Mouse (Mus musculus): ENCODE results near the gene Angptl3. TPM values are rescaled to one million over a fixed set of nuclear protein-coding genes. Genes with fewer than 3 reads are reported as not detected.
A peak's percentile ranks its signal among the peaks of the same experiment; 100 is the strongest.

Angptl3 gene
- polyA plus RNA-seq, 1 experiment from 2014 or later: 1.1 TPM

- Histone ChIP-seq H3K9me3 (ENCODE audit: control insufficient read depth, low read length) (no peaks in the 10 kb centered on the region), H3K4me3 (ENCODE audit: low read depth, low read length) (no peak overlapping the region), H3K27ac (ENCODE audit: low read depth) (no peak overlapping the region), H3K27me3 (replicated peaks; ENCODE audit: control insufficient read depth, insufficient read depth, low read length) (no peaks in the 10 kb centered on the region), H3K4me2 (ENCODE audit: low read length) (no peak overlapping the region), H3K9ac (ENCODE audit: low read length) (no peak overlapping the region), H3K36me3 (ENCODE audit: control insufficient read depth, insufficient read depth, low read length) (peaks cover 36% of the 10 kb centered on the region), H3K4me1 (replicated peaks; ENCODE audit: control insufficient read depth, insufficient read depth, low read length) (no peaks in the 10 kb centered on the region)
- DNase-seq (ENCODE audit: low spot score) (no peak), ATAC-seq (replicated peaks; ENCODE audit: low FRiP score, low TSS enrichment, low read depth) (no peak)
- WGBS: 71% methylated on average over 3 of the region's 3 CpGs
These were observed 14.1 kb downstream of the Angptl3 start for GRCm38 (mm10) chr4:99044854-99045253.

DNA sequence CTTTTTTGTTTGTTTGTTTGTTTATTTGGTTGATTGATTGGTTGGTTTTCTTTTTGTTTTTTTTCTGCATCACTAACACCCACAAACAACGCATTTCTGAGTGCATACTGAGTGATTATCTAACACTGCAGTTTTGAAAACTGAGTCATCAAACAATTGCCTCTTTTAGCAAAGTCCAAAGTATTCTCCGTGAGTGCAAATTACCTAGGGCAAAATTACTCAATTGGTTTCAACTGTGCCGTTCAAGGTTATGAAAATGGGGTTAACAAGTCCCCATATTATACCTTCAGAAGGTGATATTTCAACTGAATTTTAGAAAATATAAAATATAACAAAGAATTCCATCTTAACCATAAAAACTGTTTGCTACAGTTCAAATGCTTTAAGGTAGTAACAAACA lies 15.7 kb downstream of the Angptl3 start:
- Histone ChIP-seq H3K4me1 (replicated peaks; ENCODE audit: control insufficient read depth, insufficient read depth, low read length) (no peaks in the 10 kb centered on the region), H3K4me2 (ENCODE audit: low read length) (no peak overlapping the region), H3K36me3 (ENCODE audit: control insufficient read depth, insufficient read depth, low read length) (peaks cover 42% of the 10 kb centered on the region), H3K4me3 (ENCODE audit: low read depth, low read length) (no peak overlapping the region), H3K27me3 (replicated peaks; ENCODE audit: control insufficient read depth, insufficient read depth, low read length) (no peaks in the 10 kb centered on the region), H3K27ac (ENCODE audit: low read depth) (no peak overlapping the region), H3K9ac (ENCODE audit: low read length) (no peak overlapping the region), H3K9me3 (ENCODE audit: control insufficient read depth, low read length) (no peaks in the 10 kb centered on the region)
- no peak for DNase-seq (ENCODE audit: low spot score)
- ATAC-seq (replicated peaks; ENCODE audit: low FRiP score, low TSS enrichment, low read depth): no peak
- 84% methylated on average over 3 of the region's 3 CpGs for WGBS

DNA sequence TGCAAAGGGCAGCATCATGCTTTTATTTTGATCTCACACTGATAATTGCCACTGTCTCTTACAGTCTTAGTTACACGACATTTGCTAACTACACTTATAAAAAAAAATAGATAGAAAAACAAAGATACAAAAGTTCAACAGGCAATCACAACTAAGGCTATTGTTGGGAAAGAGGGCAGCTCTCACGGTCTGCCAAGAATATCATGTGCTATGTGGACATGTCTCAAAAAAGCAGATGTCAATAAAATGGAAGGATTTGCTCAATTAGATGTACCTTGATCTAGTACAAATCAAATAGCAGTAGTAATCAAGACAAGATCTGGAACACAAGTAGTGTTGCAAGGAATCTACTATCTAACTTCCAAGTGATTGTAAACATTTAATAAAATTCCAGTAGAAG lies 17.8 kb downstream of the Angptl3 start:
- Histone ChIP-seq H3K27ac (ENCODE audit: low read depth) (no peak overlapping the region), H3K9ac (ENCODE audit: low read length) (no peak overlapping the region), H3K4me2 (ENCODE audit: low read length) (no peak overlapping the region), H3K27me3 (replicated peaks; ENCODE audit: control insufficient read depth, insufficient read depth, low read length) (no peaks in the 10 kb centered on the region), H3K9me3 (ENCODE audit: control insufficient read depth, low read length) (no peaks in the 10 kb centered on the region), H3K36me3 (ENCODE audit: control insufficient read depth, insufficient read depth, low read length) (peaks cover 38% of the 10 kb centered on the region), H3K4me1 (replicated peaks; ENCODE audit: control insufficient read depth, insufficient read depth, low read length) (no peaks in the 10 kb centered on the region), H3K4me3 (ENCODE audit: low read depth, low read length) (no peak overlapping the region)
- no peak for ATAC-seq (replicated peaks; ENCODE audit: low FRiP score, low TSS enrichment, low read depth)
- no peak for DNase-seq (ENCODE audit: low spot score)
- 90% methylated on average over 2 of the region's 2 CpGs for WGBS

DNA sequence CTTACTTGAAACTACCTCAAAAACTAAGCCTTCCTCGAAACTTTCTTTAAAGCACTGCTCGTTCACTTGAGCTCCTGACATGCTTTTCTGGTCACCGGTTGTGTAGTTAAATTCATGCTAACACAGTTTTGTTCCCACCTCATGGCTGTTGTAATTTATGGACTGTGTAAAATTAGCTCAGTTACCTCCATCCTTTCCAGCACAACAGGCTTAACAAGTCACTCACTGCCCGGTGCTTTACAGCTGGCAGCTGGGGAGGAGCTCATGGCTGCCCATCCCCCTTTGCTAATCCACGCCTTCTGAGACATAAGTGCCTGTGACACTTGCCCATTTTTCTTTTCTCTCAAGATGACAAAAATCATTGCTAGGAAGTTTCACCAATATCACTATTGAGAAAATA lies 33.8 kb downstream of the Angptl3 start:
- H3K36me3 ChIP-seq (ENCODE audit: control insufficient read depth, insufficient read depth, low read length): peaks cover 56% of the 10 kb centered on the region
- no peak overlapping the region for H3K4me2 ChIP-seq (ENCODE audit: low read length)
- no peaks in the 10 kb centered on the region for H3K9me3 ChIP-seq (ENCODE audit: control insufficient read depth, low read length)
- 48% methylated on average over 5 of the region's 5 CpGs for WGBS
- ATAC-seq (replicated peaks; ENCODE audit: low FRiP score, low TSS enrichment, low read depth): 0 out of 2 replicates have a peak, but pooled peaks have one; percentile 43
- no peaks in the 10 kb centered on the region for H3K4me1 ChIP-seq (replicated peaks; ENCODE audit: control insufficient read depth, insufficient read depth, low read length)
- no peaks in the 10 kb centered on the region for H3K27me3 ChIP-seq (replicated peaks; ENCODE audit: control insufficient read depth, insufficient read depth, low read length)
- no peak for DNase-seq (ENCODE audit: low spot score)
- H3K4me3 ChIP-seq (ENCODE audit: low read depth, low read length): no peak overlapping the region
- no peak overlapping the region for H3K27ac ChIP-seq (ENCODE audit: low read depth)
- H3K9ac ChIP-seq (ENCODE audit: low read length): no peak overlapping the region

GRCm38 (mm10) chr4:99068806-99069205 lies 38.1 kb downstream of the Angptl3 start:
- no peak for ATAC-seq (replicated peaks; ENCODE audit: low FRiP score, low TSS enrichment, low read depth)
- H3K27me3 ChIP-seq (replicated peaks; ENCODE audit: control insufficient read depth, insufficient read depth, low read length): no peaks in the 10 kb centered on the region
- H3K4me1 ChIP-seq (replicated peaks; ENCODE audit: control insufficient read depth, insufficient read depth, low read length): no peaks in the 10 kb centered on the region
- no peaks in the 10 kb centered on the region for H3K9me3 ChIP-seq (ENCODE audit: control insufficient read depth, low read length)
- DNase-seq (ENCODE audit: low spot score): no peak
- H3K4me3 ChIP-seq (ENCODE audit: low read depth, low read length): no peak overlapping the region
- 87% methylated on average over 6 of the region's 6 CpGs for WGBS
- peaks cover 65% of the 10 kb centered on the region for H3K36me3 ChIP-seq (ENCODE audit: control insufficient read depth, insufficient read depth, low read length)
- H3K4me2 ChIP-seq (ENCODE audit: low read length): no peak overlapping the region
- no peak overlapping the region for H3K27ac ChIP-seq (ENCODE audit: low read depth)
- H3K9ac ChIP-seq (ENCODE audit: low read length): no peak overlapping the region

DNA sequence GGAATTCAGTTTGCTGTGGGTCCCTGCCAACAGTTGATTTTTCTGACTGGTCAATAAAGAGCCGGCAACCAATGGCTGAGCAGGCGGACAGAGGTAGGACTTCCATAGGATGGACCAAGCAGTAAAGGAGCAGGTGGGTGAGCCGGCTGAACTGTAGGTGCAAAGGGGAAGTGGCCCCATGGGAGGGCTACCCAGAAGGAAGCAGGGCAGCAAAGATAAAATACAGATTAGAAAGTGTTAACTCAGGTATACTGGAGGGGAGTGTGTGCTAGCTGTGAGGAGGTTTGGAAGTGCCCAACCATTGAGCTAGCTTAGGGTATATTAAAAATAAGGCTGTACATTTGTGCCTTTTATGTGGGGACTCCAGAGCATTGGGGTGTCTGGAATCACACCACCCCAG lies 47.3 kb downstream of the Angptl3 start:
- Histone ChIP-seq H3K27ac (ENCODE audit: low read depth) (no peak overlapping the region), H3K4me1 (replicated peaks; ENCODE audit: control insufficient read depth, insufficient read depth, low read length) (no peaks in the 10 kb centered on the region), H3K4me2 (ENCODE audit: low read length) (no peak overlapping the region), H3K9ac (ENCODE audit: low read length) (no peak overlapping the region), H3K36me3 (ENCODE audit: control insufficient read depth, insufficient read depth, low read length) (peaks cover 62% of the 10 kb centered on the region), H3K9me3 (ENCODE audit: control insufficient read depth, low read length) (no peaks in the 10 kb centered on the region), H3K27me3 (replicated peaks; ENCODE audit: control insufficient read depth, insufficient read depth, low read length) (no peaks in the 10 kb centered on the region), H3K4me3 (ENCODE audit: low read depth, low read length) (no peak overlapping the region)
- ATAC-seq (replicated peaks; ENCODE audit: low FRiP score, low TSS enrichment, low read depth) (no peak), DNase-seq (ENCODE audit: low spot score) (no peak)
- WGBS: 88% methylated on average over 3 of the region's 3 CpGs

DNA sequence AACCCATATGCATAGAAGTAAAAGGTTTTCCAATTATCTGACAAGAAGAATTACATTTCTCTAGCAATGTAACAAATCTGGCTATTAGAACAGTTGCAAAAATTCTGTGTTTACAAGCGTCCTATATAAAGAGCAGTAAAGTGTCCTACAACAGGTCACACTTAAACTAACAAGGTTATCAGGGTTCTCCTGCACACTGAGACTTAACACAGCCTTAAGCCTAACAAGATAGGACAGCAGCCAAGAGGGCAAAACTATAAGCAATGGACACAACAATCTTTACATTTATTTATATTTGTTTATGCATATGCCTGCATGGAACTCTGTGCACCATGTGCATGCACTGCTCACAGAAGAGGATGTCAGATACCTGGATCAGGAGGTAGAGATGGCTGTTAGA lies 50.4 kb downstream of the Angptl3 start:
- Histone ChIP-seq H3K27ac (ENCODE audit: low read depth) (no peak overlapping the region), H3K4me1 (replicated peaks; ENCODE audit: control insufficient read depth, insufficient read depth, low read length) (no peaks in the 10 kb centered on the region)
- WGBS: 65% methylated on average over 1 of the region's 1 CpGs

GRCm38 (mm10) chr4:99083862-99084261 lies 53.1 kb downstream of the Angptl3 start:
- Histone ChIP-seq H3K4me3 (ENCODE audit: low read depth, low read length) (no peak overlapping the region), H3K27ac (ENCODE audit: low read depth) (no peak overlapping the region), H3K9me3 (ENCODE audit: control insufficient read depth, low read length) (no peaks in the 10 kb centered on the region), H3K9ac (ENCODE audit: low read length) (no peak overlapping the region), H3K36me3 (ENCODE audit: control insufficient read depth, insufficient read depth, low read length) (peaks cover 30% of the 10 kb centered on the region), H3K4me2 (ENCODE audit: low read length) (no peak overlapping the region), H3K4me1 (replicated peaks; ENCODE audit: control insufficient read depth, insufficient read depth, low read length) (no peaks in the 10 kb centered on the region), H3K27me3 (replicated peaks; ENCODE audit: control insufficient read depth, insufficient read depth, low read length) (no peaks in the 10 kb centered on the region)
- ATAC-seq (replicated peaks; ENCODE audit: low FRiP score, low TSS enrichment, low read depth) (no peak), DNase-seq (ENCODE audit: low spot score) (no peak)
- 92% methylated on average over 3 of the region's 3 CpGs for WGBS

More for the DNA sequence above, 50.4 kb downstream of the Angptl3 start:
- Histone ChIP-seq H3K4me3 (ENCODE audit: low read depth, low read length) (no peak overlapping the region), H3K9me3 (ENCODE audit: control insufficient read depth, low read length) (no peaks in the 10 kb centered on the region), H3K4me2 (ENCODE audit: low read length) (no peak overlapping the region), H3K9ac (ENCODE audit: low read length) (no peak overlapping the region), H3K27me3 (replicated peaks; ENCODE audit: control insufficient read depth, insufficient read depth, low read length) (no peaks in the 10 kb centered on the region), H3K36me3 (ENCODE audit: control insufficient read depth, insufficient read depth, low read length) (peaks cover 46% of the 10 kb centered on the region)
- ATAC-seq (replicated peaks; ENCODE audit: low FRiP score, low TSS enrichment, low read depth) (no peak), DNase-seq (ENCODE audit: low spot score) (no peak)

- Histone ChIP-seq H3K27ac (ENCODE audit: low read depth) (no peak overlapping the region), H3K4me3 (ENCODE audit: low read depth, low read length) (no peak overlapping the region), H3K4me2 (ENCODE audit: low read length) (no peak overlapping the region), H3K36me3 (ENCODE audit: control insufficient read depth, insufficient read depth, low read length) (peaks cover 19% of the 10 kb centered on the region), H3K27me3 (replicated peaks; ENCODE audit: control insufficient read depth, insufficient read depth, low read length) (no peaks in the 10 kb centered on the region), H3K9ac (ENCODE audit: low read length) (no peak overlapping the region), H3K4me1 (replicated peaks; ENCODE audit: control insufficient read depth, insufficient read depth, low read length) (peaks cover 5% of the 10 kb centered on the region; the same call in 1 of the 2 replicates), H3K9me3 (ENCODE audit: control insufficient read depth, low read length) (no peaks in the 10 kb centered on the region)
- DNase-seq (ENCODE audit: low spot score) (no peak), ATAC-seq (replicated peaks; ENCODE audit: low FRiP score, low TSS enrichment, low read depth) (no peak)
- 91% methylated on average over 17 of the region's 17 CpGs for WGBS
These were observed 57.2 kb downstream of the Angptl3 start for GRCm38 (mm10) chr4:99087760-99088485.

Data from intestine, embryonic 14.5 days (tissue).